Mouse (Mus musculus): ENCODE results near the gene Hsp90ab1. TPM values are rescaled to one million over a fixed set of nuclear protein-coding genes. Genes with fewer than 3 reads are reported as not detected.
A peak's percentile ranks its signal among the peaks of the same experiment; 100 is the strongest.

The Hsp90ab1 gene
- polyA plus RNA-seq, 1 experiment: 1,066 TPM

DNA sequence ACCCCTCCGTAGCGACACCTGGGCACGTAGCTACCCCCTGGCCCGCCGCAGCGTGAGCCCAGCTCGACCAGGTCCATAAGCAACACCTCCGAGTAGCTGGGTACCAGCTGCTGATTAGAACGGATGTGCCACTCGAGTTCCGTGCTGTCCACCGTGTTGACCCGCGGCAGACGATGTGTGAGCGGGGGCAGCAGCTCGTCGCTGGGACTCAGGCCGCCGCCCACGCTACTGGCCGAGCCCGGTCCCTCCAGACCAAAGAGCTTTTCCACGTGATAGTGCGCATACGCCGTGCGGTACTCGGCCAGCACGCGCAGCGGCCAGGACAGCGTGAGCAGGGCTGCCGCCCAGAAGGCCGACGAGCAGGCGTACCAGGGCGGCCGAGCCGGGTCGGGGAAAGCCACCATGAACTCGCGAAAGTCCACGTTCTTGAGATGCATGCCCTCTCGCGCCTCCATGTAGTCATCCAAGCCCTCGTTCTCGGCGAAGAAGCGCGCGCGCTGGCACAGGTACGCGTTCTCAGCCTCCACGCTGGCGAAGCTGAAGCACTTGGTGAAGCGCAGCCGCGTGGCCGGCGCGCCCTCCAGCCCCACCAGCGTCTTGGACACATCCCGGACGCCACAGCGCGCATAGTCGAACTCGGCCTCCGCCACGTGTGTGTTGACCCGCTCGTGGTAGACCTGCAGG, 27.7 kb downstream of the Hsp90ab1 start:
- TF ChIP-seq POLR2A (IDR thresholded peaks at IDR 0.05; ENCODE audit: borderline replicate concordance, extremely low read depth, insufficient read depth, insufficient read length, poor library complexity, severe bottlenecking): no peak
- no peak for TF ChIP-seq CTCF (IDR thresholded peaks at IDR 0.05; ENCODE audit: borderline replicate concordance, extremely low read depth, insufficient read depth, insufficient read length)
- DNase-seq (ENCODE audit: low read depth): no peak

DNA sequence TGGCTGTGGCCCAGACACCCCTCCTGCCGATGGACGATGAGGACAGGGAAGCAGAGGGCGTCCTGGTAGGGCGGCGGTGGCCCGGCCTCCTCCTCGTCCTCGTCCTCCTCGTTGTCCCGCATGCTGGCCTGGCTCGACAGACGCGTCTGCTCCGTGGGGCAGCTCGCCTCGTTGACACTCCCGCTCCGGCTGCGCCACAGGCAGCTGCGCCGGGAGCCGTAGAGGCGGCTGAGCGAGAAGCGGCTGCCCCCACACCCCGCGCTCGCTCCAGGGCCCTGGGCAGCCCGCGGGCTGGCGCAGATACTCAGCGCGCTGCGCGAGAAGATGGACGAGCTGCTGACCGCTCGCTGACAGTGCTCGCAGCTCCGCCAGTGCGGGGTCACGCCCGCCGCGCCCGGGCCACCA, 28.2 kb downstream of the Hsp90ab1 start:
- no peak for TF ChIP-seq POLR2A (IDR thresholded peaks at IDR 0.05; ENCODE audit: borderline replicate concordance, extremely low read depth, insufficient read depth, insufficient read length, poor library complexity, severe bottlenecking)
- no peak for TF ChIP-seq CTCF (IDR thresholded peaks at IDR 0.05; ENCODE audit: borderline replicate concordance, extremely low read depth, insufficient read depth, insufficient read length)
- DNase-seq (ENCODE audit: low read depth): no peak

DNA sequence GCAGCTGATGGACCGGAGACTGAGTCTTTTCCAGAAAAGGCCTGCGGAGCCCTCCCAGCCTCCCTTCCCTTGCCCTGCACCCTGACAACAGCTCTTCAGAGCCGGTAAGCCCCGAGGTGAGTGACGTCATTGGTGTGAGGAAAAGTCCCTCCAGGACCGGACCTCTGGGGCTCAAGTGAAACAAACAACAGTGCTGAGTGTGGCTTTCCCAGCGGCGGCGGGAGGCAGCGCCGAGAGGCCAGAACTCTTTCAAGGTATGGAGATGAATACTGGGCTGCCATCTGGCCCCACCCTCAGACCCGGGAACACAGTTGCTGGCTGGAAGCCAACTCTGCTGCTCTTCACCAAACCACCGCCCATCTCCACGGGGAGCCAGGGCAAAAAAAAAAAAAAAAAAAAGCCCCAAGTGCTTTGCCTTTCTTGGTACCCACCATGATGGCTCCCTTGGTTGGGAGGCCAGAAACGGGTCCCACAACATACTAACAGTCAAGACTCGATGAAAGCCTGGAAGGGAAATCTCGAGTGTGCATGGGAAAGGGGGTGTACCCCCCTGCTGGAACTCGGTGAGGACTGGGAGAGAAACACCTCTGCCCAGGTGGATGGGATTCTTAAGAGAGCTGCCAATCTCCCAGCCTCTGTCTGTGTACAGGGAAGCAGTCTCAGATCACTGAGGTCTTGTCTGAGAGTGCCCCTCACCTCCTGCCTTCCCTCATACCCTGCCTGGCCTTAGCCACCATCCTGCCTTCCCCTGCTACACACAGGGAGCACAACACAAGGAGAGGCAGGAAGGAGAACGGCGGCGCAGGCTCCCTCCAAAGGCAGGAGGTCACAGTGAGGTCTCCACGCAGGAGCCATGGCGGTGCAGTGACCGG, 28.8 kb downstream of the Hsp90ab1 start:
- no peak for TF ChIP-seq POLR2A (IDR thresholded peaks at IDR 0.05; ENCODE audit: borderline replicate concordance, extremely low read depth, insufficient read depth, insufficient read length, poor library complexity, severe bottlenecking)
- no peak for TF ChIP-seq CTCF (IDR thresholded peaks at IDR 0.05; ENCODE audit: borderline replicate concordance, extremely low read depth, insufficient read depth, insufficient read length)
- peak; percentile 73 for DNase-seq (ENCODE audit: low read depth)

DNA sequence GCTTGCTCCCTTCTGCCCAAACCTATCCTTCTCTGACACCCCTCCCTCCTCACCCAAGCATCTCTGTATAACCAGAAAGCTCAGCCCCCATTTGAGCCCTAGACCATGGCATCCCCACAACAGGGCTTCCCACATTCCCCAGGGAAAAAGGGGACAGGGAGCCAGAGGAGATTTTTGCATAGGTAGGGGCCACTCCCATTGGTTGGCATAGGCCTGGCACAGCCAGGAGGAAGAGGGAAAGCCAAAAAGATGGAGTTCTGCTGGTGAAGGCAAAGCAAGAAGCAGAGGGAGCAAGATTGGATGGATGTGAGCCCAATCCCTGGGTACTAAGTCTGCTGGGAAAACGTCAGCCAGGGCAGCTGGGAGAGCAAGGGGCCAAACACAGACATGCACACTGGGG, 30.0 kb downstream of the Hsp90ab1 start:
- TF ChIP-seq POLR2A (IDR thresholded peaks at IDR 0.05; ENCODE audit: borderline replicate concordance, extremely low read depth, insufficient read depth, insufficient read length, poor library complexity, severe bottlenecking): no peak
- no peak for TF ChIP-seq CTCF (IDR thresholded peaks at IDR 0.05; ENCODE audit: borderline replicate concordance, extremely low read depth, insufficient read depth, insufficient read length)
- no peak for DNase-seq (ENCODE audit: low read depth)

DNA sequence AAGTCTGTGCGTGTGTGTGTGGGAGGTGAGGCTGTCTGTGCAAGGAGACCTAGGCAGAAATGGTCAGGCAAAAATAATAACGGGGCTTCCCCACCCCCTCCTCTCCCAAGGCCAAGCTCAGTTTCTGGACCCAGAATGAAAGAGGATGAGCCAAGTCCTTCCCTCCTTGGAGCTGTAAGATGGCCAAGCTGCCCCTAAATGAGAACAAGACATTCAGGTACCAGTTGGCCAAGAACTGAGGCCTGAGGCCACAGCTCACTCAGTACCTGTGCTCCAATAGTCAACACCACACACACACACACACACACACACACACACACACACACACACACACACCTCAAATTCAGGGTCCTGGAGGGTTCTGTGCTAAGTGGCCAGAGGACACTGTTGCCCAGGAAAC, 30.4 kb downstream of the Hsp90ab1 start:
- no peak for DNase-seq (ENCODE audit: low read depth)
- TF ChIP-seq POLR2A (IDR thresholded peaks at IDR 0.05; ENCODE audit: borderline replicate concordance, extremely low read depth, insufficient read depth, insufficient read length, poor library complexity, severe bottlenecking): no peak

DNA sequence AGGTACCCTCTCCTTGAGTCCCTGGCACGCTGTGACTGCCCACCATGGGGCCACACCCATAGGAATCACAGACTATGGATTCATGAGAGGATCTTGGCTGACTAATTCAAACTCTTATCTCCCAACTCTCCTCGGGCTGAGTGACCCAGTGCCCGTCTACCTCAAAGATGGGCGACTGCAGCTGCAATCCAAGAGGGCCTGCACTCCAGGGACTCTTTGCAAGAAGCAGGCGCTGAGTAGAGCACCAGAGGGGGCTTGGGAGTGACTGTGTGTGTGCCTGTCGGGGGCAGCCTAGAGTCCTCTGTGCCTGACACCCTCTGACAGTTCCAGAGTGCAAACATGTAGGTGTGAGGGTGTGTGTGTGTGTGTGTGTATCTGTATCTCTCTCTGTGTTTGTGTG, 30.9 kb downstream of the Hsp90ab1 start:
- no peak for TF ChIP-seq POLR2A (IDR thresholded peaks at IDR 0.05; ENCODE audit: borderline replicate concordance, extremely low read depth, insufficient read depth, insufficient read length, poor library complexity, severe bottlenecking)

DNA sequence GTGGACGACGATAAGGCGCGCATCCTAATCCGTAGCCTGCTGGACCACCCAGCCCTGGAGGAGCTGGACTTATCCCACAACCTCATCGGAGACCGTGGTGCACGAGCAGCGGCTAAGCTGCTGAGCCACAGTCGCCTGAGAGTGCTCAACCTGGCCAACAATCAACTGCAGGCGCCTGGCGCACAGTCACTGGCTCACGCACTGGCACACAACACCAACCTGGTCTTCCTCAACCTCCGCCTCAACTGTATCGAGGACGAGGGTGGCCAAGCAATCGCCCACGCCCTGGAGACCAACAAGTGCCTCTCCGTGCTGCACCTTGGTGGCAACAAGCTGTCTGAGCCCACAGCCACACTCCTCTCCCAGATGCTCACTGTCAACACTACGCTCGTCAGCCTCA, 33.4 kb downstream of the Hsp90ab1 start:
- TF ChIP-seq CTCF (IDR thresholded peaks at IDR 0.05; ENCODE audit: borderline replicate concordance, extremely low read depth, insufficient read depth, insufficient read length): no peak
- no peak for TF ChIP-seq POLR2A (IDR thresholded peaks at IDR 0.05; ENCODE audit: borderline replicate concordance, extremely low read depth, insufficient read depth, insufficient read length, poor library complexity, severe bottlenecking)
- no peak for DNase-seq (ENCODE audit: low read depth)

More for the DNA sequence above, 30.9 kb downstream of the Hsp90ab1 start:
- DNase-seq (ENCODE audit: low read depth): no peak

DNA sequence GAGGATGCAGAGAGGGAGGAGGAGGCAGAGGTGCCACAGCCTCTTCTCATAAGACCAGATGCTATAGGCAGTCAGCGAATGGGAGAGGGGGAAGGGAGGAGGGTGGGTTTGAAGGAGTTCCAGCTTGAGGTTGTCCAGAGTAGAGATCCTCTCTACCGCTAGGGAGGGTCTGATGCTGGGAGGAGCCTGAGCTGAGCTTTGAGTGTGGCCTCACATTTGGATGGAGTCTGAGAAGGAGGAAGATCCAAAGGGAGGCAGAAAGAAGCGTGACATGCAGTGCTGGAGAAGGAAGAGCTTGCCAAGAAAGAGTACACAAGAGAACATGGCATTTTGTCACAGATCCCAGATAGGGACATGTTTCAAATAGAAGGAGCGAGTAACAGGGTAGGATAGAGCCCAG, 34.7 kb downstream of the Hsp90ab1 start:
- DNase-seq (ENCODE audit: low read depth): no peak
- TF ChIP-seq POLR2A (IDR thresholded peaks at IDR 0.05; ENCODE audit: borderline replicate concordance, extremely low read depth, insufficient read depth, insufficient read length, poor library complexity, severe bottlenecking): no peak

DNA sequence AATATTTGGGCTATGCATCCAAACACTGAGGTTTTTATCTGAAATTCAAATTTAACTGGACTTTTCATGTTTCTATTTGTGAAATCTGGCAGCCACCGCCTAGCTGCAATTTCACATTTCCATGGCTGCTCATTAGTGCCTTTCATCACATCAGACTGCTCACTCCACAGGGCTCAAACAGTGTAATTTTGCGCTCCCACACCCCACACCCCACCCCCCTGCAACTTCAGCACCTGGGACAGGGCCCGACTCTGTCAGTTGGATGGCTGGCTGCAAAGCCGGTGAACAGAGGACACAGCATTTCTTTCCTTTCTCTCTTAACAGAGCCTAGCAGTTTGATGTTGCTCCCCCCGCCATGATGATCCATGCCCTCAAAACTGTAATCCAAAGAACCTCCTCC, 36.8 kb downstream of the Hsp90ab1 start:
- TF ChIP-seq CTCF (IDR thresholded peaks at IDR 0.05; ENCODE audit: borderline replicate concordance, extremely low read depth, insufficient read depth, insufficient read length) (no peak), POLR2A (IDR thresholded peaks at IDR 0.05; ENCODE audit: borderline replicate concordance, extremely low read depth, insufficient read depth, insufficient read length, poor library complexity, severe bottlenecking) (no peak)
- no peak for DNase-seq (ENCODE audit: low read depth)

DNA sequence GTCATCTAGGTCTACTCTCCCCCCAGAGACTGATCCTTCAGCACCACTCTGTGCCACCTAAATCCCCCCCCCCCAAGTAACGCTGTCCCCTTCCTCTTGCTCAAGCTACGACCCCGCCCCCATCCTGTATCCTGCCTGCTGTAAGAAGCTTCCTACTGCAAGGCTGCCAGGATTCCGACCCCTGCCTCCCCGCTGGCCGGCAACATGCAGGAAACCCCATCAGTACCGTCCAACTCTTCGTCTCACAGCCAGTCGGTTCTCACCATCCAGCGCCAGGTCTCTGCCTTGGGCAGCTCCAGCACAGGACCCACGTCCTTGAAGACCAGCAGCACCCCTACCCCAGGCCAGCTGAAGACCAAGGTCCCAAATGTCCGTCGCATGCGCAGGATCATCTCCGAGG, 40.2 kb downstream of the Hsp90ab1 start:
- no peak for TF ChIP-seq CTCF (IDR thresholded peaks at IDR 0.05; ENCODE audit: borderline replicate concordance, extremely low read depth, insufficient read depth, insufficient read length)
- no peak for TF ChIP-seq POLR2A (IDR thresholded peaks at IDR 0.05; ENCODE audit: borderline replicate concordance, extremely low read depth, insufficient read depth, insufficient read length, poor library complexity, severe bottlenecking)
- DNase-seq (ENCODE audit: low read depth): no peak

DNA sequence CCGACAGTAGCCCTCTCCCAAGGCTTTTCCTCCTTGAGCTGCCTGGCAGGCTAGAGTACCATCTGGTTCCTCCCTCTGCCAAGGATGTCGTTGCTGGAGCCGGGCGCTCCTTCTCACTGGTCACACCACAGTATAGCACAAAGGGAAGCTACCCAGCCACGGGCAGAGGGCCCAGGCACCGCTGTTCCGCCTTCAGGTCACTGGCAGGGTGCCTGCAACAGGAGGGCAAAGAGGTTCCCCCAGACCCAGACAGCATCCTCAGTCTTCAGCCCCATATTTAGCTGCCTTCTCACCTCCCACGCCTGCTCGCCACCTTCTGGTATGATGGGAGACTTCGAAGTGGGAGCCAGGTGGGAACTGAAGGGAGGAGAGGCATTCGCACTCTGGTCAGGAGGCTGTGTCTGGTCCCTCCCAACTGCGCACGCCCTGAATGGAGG, 42.7 kb downstream of the Hsp90ab1 start:
- DNase-seq (ENCODE audit: low read depth): peak; percentile 84
- TF ChIP-seq POLR2A (IDR thresholded peaks at IDR 0.05; ENCODE audit: borderline replicate concordance, extremely low read depth, insufficient read depth, insufficient read length, poor library complexity, severe bottlenecking) (no peak), CTCF (IDR thresholded peaks at IDR 0.05; ENCODE audit: borderline replicate concordance, extremely low read depth, insufficient read depth, insufficient read length) (0 out of 2 replicates have a peak, but pooled peaks have one; percentile 5)

DNA sequence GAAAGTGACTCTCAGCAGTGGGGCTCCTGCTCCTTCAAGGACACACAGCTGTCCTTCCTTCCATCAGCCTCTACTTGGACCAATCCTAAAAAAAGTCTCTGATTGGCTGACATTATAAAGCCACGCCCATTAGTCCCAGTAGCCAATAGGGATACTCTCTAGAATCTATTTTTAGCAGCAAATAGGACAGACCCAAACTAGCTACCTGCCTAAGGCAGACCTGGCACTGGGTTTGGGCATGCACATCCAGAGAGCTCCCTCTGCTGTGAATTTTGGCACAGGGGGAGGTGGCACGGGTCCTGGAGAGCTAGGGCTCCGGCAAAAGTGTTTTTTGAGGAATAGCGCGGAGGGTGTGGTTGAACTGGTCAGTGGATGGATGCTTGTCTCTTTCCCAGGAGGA, 46.5 kb downstream of the Hsp90ab1 start:
- no peak for DNase-seq (ENCODE audit: low read depth)
- TF ChIP-seq POLR2A (IDR thresholded peaks at IDR 0.05; ENCODE audit: borderline replicate concordance, extremely low read depth, insufficient read depth, insufficient read length, poor library complexity, severe bottlenecking) (no peak), CTCF (IDR thresholded peaks at IDR 0.05; ENCODE audit: borderline replicate concordance, extremely low read depth, insufficient read depth, insufficient read length) (no peak)

Measured in brain, embryonic 14.5 days (tissue).